Comparison of ENCODE assay signal across 8 mouse cellular contexts in the genomic region with DNA sequence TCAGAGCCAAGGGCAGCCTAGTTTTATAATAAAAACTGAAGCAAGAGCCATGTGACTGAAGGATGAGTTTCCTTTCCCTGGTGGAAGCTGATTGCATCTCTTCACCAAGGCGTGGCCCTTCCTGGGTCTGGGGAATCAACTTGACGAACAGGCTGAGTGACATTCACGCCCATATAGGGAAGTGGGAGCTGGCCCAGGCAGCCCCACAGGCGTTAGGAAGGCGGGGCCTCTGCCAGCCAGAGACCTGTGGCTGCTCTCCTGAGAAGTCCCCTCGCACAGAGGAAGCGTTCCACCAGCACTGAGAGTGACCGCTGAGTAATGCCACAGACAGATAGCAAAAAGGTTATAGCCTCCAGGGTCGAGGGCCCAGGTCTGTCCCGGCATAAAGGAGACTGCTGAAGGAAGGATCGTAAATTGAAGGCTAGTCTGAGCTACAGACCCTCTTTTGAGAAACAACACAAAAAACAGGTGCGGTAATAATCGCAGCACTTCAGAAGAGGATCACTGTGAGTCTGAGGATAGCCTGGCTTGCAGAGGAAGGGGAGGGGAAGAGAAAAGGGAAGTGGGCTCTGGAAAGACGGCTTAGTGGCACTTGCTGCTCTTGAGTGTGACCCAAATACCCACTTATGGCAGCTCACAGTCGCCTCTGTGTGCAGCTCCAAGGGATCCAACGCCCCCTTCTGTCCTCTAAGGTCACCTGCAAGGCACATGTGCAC. TPM values are rescaled to one million over a fixed set of nuclear protein-coding genes. Genes with fewer than 3 reads are reported as not detected.
DNase-seq lines count a peak whose midpoint lies in the region; ATAC-seq and TF ChIP-seq lines count a peak whose summit lies in the region.

No protein-coding gene starts in this region.

- DNase-seq in layer of hippocampus, adult 11-12 months (ENCODE audit: low spot score): peak; percentile 37
- no peak for DNase-seq in layer of hippocampus, adult 8-10 months (ENCODE audit: low spot score in 2 of 2)
- DNase-seq in c-Kit-negative CD71-positive TER-119-positive erythroid progenitor cells, embryonic 14.5 days (ENCODE audit: low read depth, low spot score): peak; percentile 67
- DNase-seq in forelimb bud, embryonic 11.5 days (ENCODE audit: low read depth, low spot score): peak; percentile 40
- no peak for DNase-seq in hindbrain, embryonic 14.5 days (ENCODE audit: low spot score)
- DNase-seq in liver, embryonic 11.5 days (ENCODE audit: low spot score): peak; percentile 68
- peak; percentile 89 for DNase-seq in stomach, postnatal 0 days (ENCODE audit: low spot score)

- no peaks in the 10 kb centered on the region; the same call in 1 of the 2 replicates for H3K4me1 ChIP-seq in hindbrain, embryonic 14.5 days (replicated peaks; ENCODE audit: control insufficient read depth, insufficient read depth, low read length)
- H3K4me1 ChIP-seq in liver, embryonic 11.5 days (replicated peaks; ENCODE audit: control insufficient read depth, insufficient read depth, low read length): peaks cover 8% of the 10 kb centered on the region
- no peaks in the 10 kb centered on the region for H3K4me1 ChIP-seq in stomach, postnatal 0 days (replicated peaks; ENCODE audit: control insufficient read depth, insufficient read depth)

- peak overlapping the region; percentile 24 for H3K4me2 ChIP-seq in hindbrain, embryonic 14.5 days (replicated peaks)
- H3K4me2 ChIP-seq in liver, embryonic 11.5 days: peak overlapping the region; percentile 79
- peak overlapping the region; percentile 63 for H3K4me2 ChIP-seq in stomach, postnatal 0 days (replicated peaks; ENCODE audit: low read depth)

- no peaks in the 10 kb centered on the region for H3K27me3 ChIP-seq in hindbrain, embryonic 14.5 days (ENCODE audit: control insufficient read depth, insufficient read depth, low read length)
- no peaks in the 10 kb centered on the region for H3K27me3 ChIP-seq in liver, embryonic 11.5 days (replicated peaks; ENCODE audit: control insufficient read depth, insufficient read depth, low read length)
- no peaks in the 10 kb centered on the region for H3K27me3 ChIP-seq in stomach, postnatal 0 days (ENCODE audit: control insufficient read depth, insufficient read depth, low read length)

- ATAC-seq in hindbrain, embryonic 14.5 days (ENCODE audit: low FRiP score): no peak
- ATAC-seq in liver, embryonic 11.5 days (replicated peaks; ENCODE audit: low FRiP score): peak; percentile 77
- peak; percentile 77 for ATAC-seq in monocyte, adult 5-6 weeks (replicated peaks; ENCODE audit: insufficient number of reproducible peaks, low FRiP score, low TSS enrichment, poor library complexity, severe bottlenecking)
- ATAC-seq in stomach, postnatal 0 days (ENCODE audit: low FRiP score, low TSS enrichment): peak; percentile 83

- WGBS in hindbrain, embryonic 14.5 days: 3% methylated on average over 16 of the region's 16 CpGs
- under 1% methylated on average over 16 of the region's 16 CpGs for WGBS in liver, embryonic 11.5 days
- WGBS in stomach, postnatal 0 days: 3% methylated on average over 16 of the region's 16 CpGs

- H3K4me3 ChIP-seq in hindbrain, embryonic 14.5 days (replicated peaks; ENCODE audit: low read length): no peak overlapping the region
- peak overlapping the region; percentile 43 for H3K4me3 ChIP-seq in liver, embryonic 11.5 days (ENCODE audit: low read depth, low read length)
- peak overlapping the region; percentile 33 for H3K4me3 ChIP-seq in stomach, postnatal 0 days (ENCODE audit: low read depth, low read length)

- TF ChIP-seq CTCF in stomach, postnatal 0 days (IDR thresholded peaks at IDR 0.05; ENCODE audit: low read depth): peak; percentile 78

- no peak overlapping the region for H3K9ac ChIP-seq in hindbrain, embryonic 14.5 days
- peak overlapping the region; percentile 62 for H3K9ac ChIP-seq in liver, embryonic 11.5 days (ENCODE audit: low read depth, low read length)
- peak overlapping the region; percentile 61; the same call in 1 of the 2 replicates for H3K9ac ChIP-seq in stomach, postnatal 0 days (ENCODE audit: low read length)

- no peaks in the 10 kb centered on the region for H3K9me3 ChIP-seq in hindbrain, embryonic 14.5 days (ENCODE audit: control insufficient read depth, low read length)
- H3K9me3 ChIP-seq in liver, embryonic 11.5 days (ENCODE audit: control insufficient read depth, low read length): no peaks in the 10 kb centered on the region
- H3K9me3 ChIP-seq in stomach, postnatal 0 days (ENCODE audit: control insufficient read depth, low read length): no peaks in the 10 kb centered on the region

- no peak overlapping the region for H3K27ac ChIP-seq in hindbrain, embryonic 14.5 days
- H3K27ac ChIP-seq in liver, embryonic 11.5 days (ENCODE audit: low read depth, low read length): peak overlapping the region; percentile 84
- H3K27ac ChIP-seq in stomach, postnatal 0 days (replicated peaks): peak overlapping the region; percentile 94

- peak; percentile 75 for TF ChIP-seq EP300 in stomach, postnatal 0 days (optimal IDR thresholded peaks at IDR 0.05)

- no peaks in the 10 kb centered on the region for H3K36me3 ChIP-seq in hindbrain, embryonic 14.5 days (replicated peaks; ENCODE audit: control insufficient read depth, insufficient read depth)
- H3K36me3 ChIP-seq in liver, embryonic 11.5 days (ENCODE audit: control insufficient read depth, insufficient read depth, low read length): no peaks in the 10 kb centered on the region
- H3K36me3 ChIP-seq in stomach, postnatal 0 days (ENCODE audit: control insufficient read depth, insufficient read depth, low read length): no peaks in the 10 kb centered on the region

RNA-seq across cellular contexts. Expression of a gene that starts 5.2 kb away (rescaled TPM):
- total RNA-seq in layer of hippocampus, adult 8-10 months (2022): 10 to 100 TPM; 27.9 to 37.6 (median 33.3) TPM
- polyA plus RNA-seq in hindbrain, embryonic 14.5 days (2014; fragmentation: Nextera tagmentation; extraction: Ambion mirVana): 26.4 and 26.5 TPM in 2 replicates
- 72.6 and 75.3 TPM in 2 replicates for polyA plus RNA-seq in liver, embryonic 11.5 days (2014; fragmentation: Nextera tagmentation; extraction: Ambion mirVana)
- 65.6 to 93.7 TPM (median 68.3 TPM) in 3 replicates for total RNA-seq in monocyte, adult 5-6 weeks (2017)
- polyA plus RNA-seq in stomach, postnatal 0 days (2015; fragmentation: Nextera tagmentation; extraction: Ambion mirVana): 32.4 and 36.4 TPM in 2 replicates

RNA-seq across cellular contexts. Expression of a gene that starts 41.2 kb away (rescaled TPM):
- total RNA-seq in layer of hippocampus, adult 8-10 months (2022): 10 to 100 TPM; 62.7 to 76.5 (median 72.8) TPM
- polyA plus RNA-seq in hindbrain, embryonic 14.5 days (2014; fragmentation: Nextera tagmentation; extraction: Ambion mirVana): 69.3 and 69.4 TPM in 2 replicates
- polyA plus RNA-seq in liver, embryonic 11.5 days (2014; fragmentation: Nextera tagmentation; extraction: Ambion mirVana): 42.1 and 46.5 TPM in 2 replicates
- total RNA-seq in monocyte, adult 5-6 weeks (2017): 58.1 to 68.4 TPM (median 66.0 TPM) in 3 replicates
- 22.4 and 24.4 TPM in 2 replicates for polyA plus RNA-seq in stomach, postnatal 0 days (2015; fragmentation: Nextera tagmentation; extraction: Ambion mirVana)

RNA-seq across cellular contexts. Expression of a gene that starts 41.3 kb away (rescaled TPM):
- total RNA-seq in layer of hippocampus, adult 8-10 months (2022): 10 to 100 TPM; 55.2 to 60.3 (median 57.2) TPM
- 40.3 and 44.8 TPM in 2 replicates for polyA plus RNA-seq in hindbrain, embryonic 14.5 days (2014; fragmentation: Nextera tagmentation; extraction: Ambion mirVana)
- 30.8 and 32.4 TPM in 2 replicates for polyA plus RNA-seq in liver, embryonic 11.5 days (2014; fragmentation: Nextera tagmentation; extraction: Ambion mirVana)
- 32.1 to 49.3 TPM (median 38.7 TPM) in 3 replicates for total RNA-seq in monocyte, adult 5-6 weeks (2017)
- polyA plus RNA-seq in stomach, postnatal 0 days (2015; fragmentation: Nextera tagmentation; extraction: Ambion mirVana): 21.2 and 22.0 TPM in 2 replicates

Comparison
In these comparisons a context has a peak if more than half of its experiments do, and no peak if none do; other contexts are left out.
1. DNase-seq: peak in layer of hippocampus, adult 11-12 months (single experiment), c-Kit-negative CD71-positive TER-119-positive erythroid progenitor cells, embryonic 14.5 days (single experiment), forelimb bud, embryonic 11.5 days (single experiment), liver, embryonic 11.5 days (single experiment) and stomach, postnatal 0 days (single experiment); none in layer of hippocampus, adult 8-10 months (0 of 2) and hindbrain, embryonic 14.5 days (single experiment).
2. H3K4me2 ChIP-seq: peak in every context shown above with its lines; median percentile 79 in liver, embryonic 11.5 days; 63 in stomach, postnatal 0 days; 24 in hindbrain, embryonic 14.5 days.